In the genomic region with DNA sequence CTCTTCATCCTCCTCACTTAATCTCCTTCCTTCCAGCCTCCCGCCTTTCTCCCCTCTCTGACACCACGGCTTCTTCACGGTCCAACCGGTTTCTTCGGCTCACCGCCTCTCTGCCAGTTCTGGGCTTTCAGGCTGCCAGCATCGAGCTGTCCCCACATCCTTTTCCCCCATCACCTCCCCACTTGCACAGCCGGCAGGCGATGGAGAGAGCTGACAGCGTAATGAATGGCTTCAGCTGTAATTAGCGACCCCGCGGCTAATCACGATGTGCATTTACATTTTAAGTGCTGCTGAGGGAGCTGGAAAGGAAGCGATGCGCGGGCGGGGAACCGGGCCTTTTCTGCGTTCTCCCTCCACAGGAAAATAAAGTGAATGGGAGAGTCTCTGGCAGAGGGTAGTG, we compare ENCODE assay signal across 8 mouse cellular contexts. TPM values are rescaled to one million over a fixed set of nuclear protein-coding genes. Genes with fewer than 3 reads are reported as not detected.
A peak's percentile ranks its signal among the peaks of the same experiment; 100 is the strongest.
DNase-seq lines count a peak whose midpoint lies in the region; ATAC-seq lines count a peak whose summit lies in the region.

No protein-coding gene starts in this region.

- no peak overlapping the region for H3K27ac ChIP-seq in kidney, embryonic 14.5 days (ENCODE audit: low read depth, low read length)
- peak overlapping the region; percentile 42; the same call in 1 of the 2 replicates for H3K27ac ChIP-seq in hindbrain, embryonic 11.5 days (ENCODE audit: low read depth, low read length)
- peak overlapping the region; percentile 39; the same call in 1 of the 2 replicates for H3K27ac ChIP-seq in neural tube, embryonic 11.5 days (ENCODE audit: low read depth, low read length)

- no peak for DNase-seq in kidney, adult 9 months
- DNase-seq in embryo, embryonic 10 days (ENCODE audit: low spot score) = peak; percentile 51
- peak; percentile 70 for DNase-seq in hindbrain, embryonic 11.5 days (ENCODE audit: low spot score)
- DNase-seq in neural tube, embryonic 11.5 days (ENCODE audit: low spot score) = peak; percentile 73
- no peak for DNase-seq in urinary bladder, postnatal 25 days (ENCODE audit: low spot score)
- no peak for DNase-seq in spleen, adult 12 weeks (ENCODE audit: low spot score)
- no peak for DNase-seq in heart, adult 9 months (ENCODE audit: low spot score in 2 of 2)

- H3K36me3 ChIP-seq in kidney, embryonic 14.5 days (ENCODE audit: control insufficient read depth, insufficient read depth, low read length) = no peaks in the 10 kb centered on the region
- H3K36me3 ChIP-seq in hindbrain, embryonic 11.5 days (ENCODE audit: control insufficient read depth, insufficient read depth, low read length) = no peaks in the 10 kb centered on the region
- H3K36me3 ChIP-seq in neural tube, embryonic 11.5 days (ENCODE audit: control insufficient read depth, insufficient read depth, low read length) = no peaks in the 10 kb centered on the region

- no peaks in the 10 kb centered on the region for H3K9me3 ChIP-seq in kidney, embryonic 14.5 days (ENCODE audit: control insufficient read depth, low read length)
- no peaks in the 10 kb centered on the region for H3K9me3 ChIP-seq in hindbrain, embryonic 11.5 days (ENCODE audit: control insufficient read depth, low read length)
- H3K9me3 ChIP-seq in neural tube, embryonic 11.5 days (ENCODE audit: control insufficient read depth, low read length) = no peaks in the 10 kb centered on the region

- peak overlapping the region; percentile 30 for H3K4me2 ChIP-seq in kidney, embryonic 14.5 days (replicated peaks; ENCODE audit: low read depth, low read length)
- peak overlapping the region; percentile 2 for H3K4me2 ChIP-seq in hindbrain, embryonic 11.5 days (replicated peaks; ENCODE audit: low read depth, low read length)
- peak overlapping the region; percentile 17 for H3K4me2 ChIP-seq in neural tube, embryonic 11.5 days (ENCODE audit: low read depth)

- H3K4me3 ChIP-seq in kidney, embryonic 14.5 days (ENCODE audit: low read length) = peak overlapping the region; percentile 16
- H3K4me3 ChIP-seq in hindbrain, embryonic 11.5 days (ENCODE audit: low read depth, low read length) = peak overlapping the region; percentile 14
- peak overlapping the region; percentile 13; the same call in 1 of the 2 replicates for H3K4me3 ChIP-seq in neural tube, embryonic 11.5 days (ENCODE audit: low read depth, low read length)

- under 1% methylated on average over 20 of the region's 20 CpGs for WGBS in kidney, embryonic 14.5 days
- WGBS in hindbrain, embryonic 11.5 days = 2% methylated on average over 20 of the region's 20 CpGs
- WGBS in neural tube, embryonic 11.5 days = under 1% methylated on average over 20 of the region's 20 CpGs

- ATAC-seq in kidney, embryonic 14.5 days (ENCODE audit: low FRiP score, low TSS enrichment) = no peak
- peak; percentile 37; the same call in 1 of the 2 replicates for ATAC-seq in hindbrain, embryonic 11.5 days (ENCODE audit: low FRiP score)
- ATAC-seq in neural tube, embryonic 11.5 days (ENCODE audit: insufficient read depth, low FRiP score, low TSS enrichment) = no peak; the same call in 1 of the 2 replicates

- H3K27me3 ChIP-seq in kidney, embryonic 14.5 days (ENCODE audit: control insufficient read depth, insufficient read depth, low read length) = peaks cover 57% of the 10 kb centered on the region
- H3K27me3 ChIP-seq in hindbrain, embryonic 11.5 days (ENCODE audit: control insufficient read depth, insufficient read depth, low read length) = peaks cover 60% of the 10 kb centered on the region
- H3K27me3 ChIP-seq in neural tube, embryonic 11.5 days (ENCODE audit: control insufficient read depth, insufficient read depth, low read length) = peaks cover 67% of the 10 kb centered on the region

- peaks cover 44% of the 10 kb centered on the region for H3K4me1 ChIP-seq in kidney, embryonic 14.5 days (ENCODE audit: control insufficient read depth, insufficient read depth, low read length)
- peaks cover 14% of the 10 kb centered on the region for H3K4me1 ChIP-seq in hindbrain, embryonic 11.5 days (replicated peaks; ENCODE audit: control insufficient read depth, insufficient read depth, low read length)
- H3K4me1 ChIP-seq in neural tube, embryonic 11.5 days (ENCODE audit: control insufficient read depth, insufficient read depth, low read length) = peaks cover 11% of the 10 kb centered on the region

- peak overlapping the region; percentile 23; the same call in 1 of the 2 replicates for H3K9ac ChIP-seq in kidney, embryonic 14.5 days (ENCODE audit: low read depth, low read length)
- H3K9ac ChIP-seq in hindbrain, embryonic 11.5 days (ENCODE audit: low read depth, low read length) = 0 out of 2 replicates have a peak overlapping the region, but pooled peaks have one; percentile 23
- H3K9ac ChIP-seq in neural tube, embryonic 11.5 days (ENCODE audit: low read length) = no peak overlapping the region; the same call in 1 of the 2 replicates

RNA-seq across cellular contexts. Expression of a gene that starts 2.0 kb away (rescaled TPM):
- polyA plus RNA-seq in kidney, embryonic 14.5 days (2014; fragmentation: Nextera tagmentation; extraction: Ambion mirVana) = 5.3 and 6.2 TPM in 2 replicates
- polyA plus RNA-seq in hindbrain, embryonic 11.5 days (2014; fragmentation: Nextera tagmentation; extraction: Ambion mirVana) = 7.7 and 10.5 TPM in 2 replicates
- 8.7 and 8.8 TPM in 2 replicates for polyA plus RNA-seq in neural tube, embryonic 11.5 days (2014; fragmentation: Nextera tagmentation; extraction: Ambion mirVana)

RNA-seq across cellular contexts. Expression of a gene that starts 19.2 kb away (rescaled TPM):
- 675 and 707 TPM in 2 replicates for polyA plus RNA-seq in kidney, embryonic 14.5 days (2014; fragmentation: Nextera tagmentation; extraction: Ambion mirVana)
- 702 and 724 TPM in 2 replicates for polyA plus RNA-seq in hindbrain, embryonic 11.5 days (2014; fragmentation: Nextera tagmentation; extraction: Ambion mirVana)
- 688 and 702 TPM in 2 replicates for polyA plus RNA-seq in neural tube, embryonic 11.5 days (2014; fragmentation: Nextera tagmentation; extraction: Ambion mirVana)

RNA-seq across cellular contexts. Expression of a gene that starts 34.0 kb away (rescaled TPM):
- 7.3 and 9.0 TPM in 2 replicates for polyA plus RNA-seq in kidney, embryonic 14.5 days (2014; fragmentation: Nextera tagmentation; extraction: Ambion mirVana)
- polyA plus RNA-seq in hindbrain, embryonic 11.5 days (2014; fragmentation: Nextera tagmentation; extraction: Ambion mirVana) = 17.7 and 18.3 TPM in 2 replicates
- polyA plus RNA-seq in neural tube, embryonic 11.5 days (2014; fragmentation: Nextera tagmentation; extraction: Ambion mirVana) = 13.2 and 15.0 TPM in 2 replicates

RNA-seq across cellular contexts. Expression of a gene that starts 35.5 kb away (rescaled TPM):
- polyA plus RNA-seq in kidney, embryonic 14.5 days (2014; fragmentation: Nextera tagmentation; extraction: Ambion mirVana) = 13.3 and 19.7 TPM in 2 replicates
- 14.9 and 17.7 TPM in 2 replicates for polyA plus RNA-seq in hindbrain, embryonic 11.5 days (2014; fragmentation: Nextera tagmentation; extraction: Ambion mirVana)
- 15.9 and 18.2 TPM in 2 replicates for polyA plus RNA-seq in neural tube, embryonic 11.5 days (2014; fragmentation: Nextera tagmentation; extraction: Ambion mirVana)

RNA-seq across cellular contexts. Expression of a gene that starts 50.7 kb away (rescaled TPM):
- 36.5 and 37.7 TPM in 2 replicates for polyA plus RNA-seq in kidney, embryonic 14.5 days (2014; fragmentation: Nextera tagmentation; extraction: Ambion mirVana)
- 50.0 and 52.7 TPM in 2 replicates for polyA plus RNA-seq in hindbrain, embryonic 11.5 days (2014; fragmentation: Nextera tagmentation; extraction: Ambion mirVana)
- polyA plus RNA-seq in neural tube, embryonic 11.5 days (2014; fragmentation: Nextera tagmentation; extraction: Ambion mirVana) = 52.8 and 53.0 TPM in 2 replicates

Comparison
In these comparisons a context has a peak if more than half of its experiments do, and no peak if none do; other contexts are left out.
1. DNase-seq: peak in embryo, embryonic 10 days (single experiment), hindbrain, embryonic 11.5 days (single experiment) and neural tube, embryonic 11.5 days (single experiment); none in kidney, adult 9 months (single experiment), urinary bladder, postnatal 25 days (single experiment), spleen, adult 12 weeks (single experiment) and heart, adult 9 months (0 of 2).
2. Peak in every context shown above with its lines, with median percentiles within 50 percentile points of each other: H3K4me2 ChIP-seq and H3K4me3 ChIP-seq.